In genomic region chr2:161961179-161962163, GRCm38 (mm10) we compare ENCODE assay signal across 12 mouse cellular contexts.
DNase-seq lines count a peak whose midpoint lies in the region; ATAC-seq lines count a peak whose summit lies in the region.
"Had no signal": no experiment of that assay in that cellular context is flagged by ENCODE, and none has a peak within 500 bp of the region (broad histone marks: within the 10 kb centered on the region; RNA-seq: fewer than 3 reads in every experiment).

No protein-coding gene starts in this region.

- H3K4me1 ChIP-seq in forebrain, embryonic 15.5 days = peaks cover 11% of the 10 kb centered on the region
- H3K4me1 ChIP-seq in forebrain, embryonic 11.5 days (replicated peaks; ENCODE audit: control insufficient read depth, insufficient read depth, low read length) = no peaks in the 10 kb centered on the region
- H3K4me1 ChIP-seq in forebrain, embryonic 16.5 days (replicated peaks; ENCODE audit: control insufficient read depth, insufficient read depth, low read length) = peaks cover 7% of the 10 kb centered on the region; the same call in 1 of the 2 replicates
- H3K4me1 ChIP-seq: embryonic facial prominence, embryonic 13.5 days; liver, embryonic 15.5 days had no signal

- H3K27ac ChIP-seq in forebrain, embryonic 15.5 days (replicated peaks) = peak overlapping the region; percentile 21; the same call in 1 of the 2 replicates
- no peak overlapping the region for H3K27ac ChIP-seq in forebrain, embryonic 11.5 days (ENCODE audit: low read depth, low read length)
- H3K27ac ChIP-seq in forebrain, embryonic 16.5 days (ENCODE audit: low read length) = no peak overlapping the region
- H3K27ac ChIP-seq: embryonic facial prominence, embryonic 13.5 days; liver, embryonic 15.5 days had no signal

- no peak overlapping the region for H3K4me3 ChIP-seq in forebrain, embryonic 15.5 days
- no peak overlapping the region for H3K4me3 ChIP-seq in forebrain, embryonic 11.5 days (ENCODE audit: low read depth, low read length)
- no peak overlapping the region for H3K4me3 ChIP-seq in forebrain, embryonic 16.5 days (replicated peaks; ENCODE audit: low read length)
- H3K4me3 ChIP-seq: embryonic facial prominence, embryonic 13.5 days; liver, embryonic 15.5 days had no signal

- H3K27me3 ChIP-seq in forebrain, embryonic 15.5 days = no peaks in the 10 kb centered on the region
- no peaks in the 10 kb centered on the region for H3K27me3 ChIP-seq in forebrain, embryonic 11.5 days (ENCODE audit: control insufficient read depth, insufficient read depth, low read length)
- no peaks in the 10 kb centered on the region for H3K27me3 ChIP-seq in forebrain, embryonic 16.5 days (replicated peaks; ENCODE audit: control insufficient read depth, insufficient read depth, low read length)
- H3K27me3 ChIP-seq: embryonic facial prominence, embryonic 13.5 days; liver, embryonic 15.5 days had no signal

- intact Hi-C loops in left cerebral cortex, postnatal 4 days (cut with DNase I) = no loop called here
- intact Hi-C loops in left cerebral cortex, postnatal 10 days (cut with DNase I) = no loop called here
- intact Hi-C loops in gastrocnemius, postnatal 36 days (cut with DNase I) = no loop called here

- no peak for DNase-seq in forebrain, embryonic 11.5 days (ENCODE audit: low spot score)
- peak; percentile 82 for DNase-seq in left cerebral cortex, postnatal 4 days
- no peak for DNase-seq in left cerebral cortex, postnatal 10 days (ENCODE audit: extremely low spot score in 1 of 2, low spot score in 2 of 2)
- DNase-seq in left cerebral cortex, adult 9 months (ENCODE audit: low spot score in 2 of 2) = no peak
- no peak for DNase-seq in gastrocnemius, postnatal 36 days
- DNase-seq: heart, postnatal 4 days; right cerebral cortex, adult 18-20 months had no signal

- 43% methylated on average over 7 of the region's 7 CpGs for WGBS in forebrain, embryonic 15.5 days
- WGBS in forebrain, embryonic 11.5 days = 80% methylated on average over 7 of the region's 7 CpGs
- WGBS in forebrain, embryonic 16.5 days = 34% methylated on average over 7 of the region's 7 CpGs

- H3K9ac ChIP-seq in forebrain, embryonic 15.5 days (replicated peaks) = no peak overlapping the region
- no peak overlapping the region for H3K9ac ChIP-seq in forebrain, embryonic 11.5 days (ENCODE audit: low read length)
- H3K9ac ChIP-seq in forebrain, embryonic 16.5 days (replicated peaks; ENCODE audit: low read depth, low read length) = no peak overlapping the region
- H3K9ac ChIP-seq: embryonic facial prominence, embryonic 13.5 days; liver, embryonic 15.5 days had no signal

- ATAC-seq in forebrain, embryonic 15.5 days (replicated peaks) = peak; percentile 58; the same call in 1 of the 2 replicates
- no peak for ATAC-seq in forebrain, embryonic 11.5 days (replicated peaks; ENCODE audit: low FRiP score)
- peak; percentile 94 for ATAC-seq in cerebellum, adult (ENCODE audit: insufficient number of reproducible peaks, low FRiP score, low TSS enrichment)
- peak; percentile 55; the same call in 1 of the 2 replicates for ATAC-seq in forebrain, embryonic 16.5 days

- H3K36me3 ChIP-seq in forebrain, embryonic 15.5 days = no peaks in the 10 kb centered on the region
- no peaks in the 10 kb centered on the region for H3K36me3 ChIP-seq in forebrain, embryonic 11.5 days (ENCODE audit: control insufficient read depth, insufficient read depth, low read length)
- no peaks in the 10 kb centered on the region for H3K36me3 ChIP-seq in forebrain, embryonic 16.5 days (ENCODE audit: control insufficient read depth, insufficient read depth)
- H3K36me3 ChIP-seq: embryonic facial prominence, embryonic 13.5 days; liver, embryonic 15.5 days had no signal

- no peaks in the 10 kb centered on the region for H3K9me3 ChIP-seq in forebrain, embryonic 15.5 days
- H3K9me3 ChIP-seq in forebrain, embryonic 11.5 days (ENCODE audit: control insufficient read depth, low read length) = no peaks in the 10 kb centered on the region
- no peaks in the 10 kb centered on the region for H3K9me3 ChIP-seq in forebrain, embryonic 16.5 days (ENCODE audit: control insufficient read depth, low read length)
- H3K9me3 ChIP-seq: embryonic facial prominence, embryonic 13.5 days; liver, embryonic 15.5 days had no signal

- no peak overlapping the region for H3K4me2 ChIP-seq in forebrain, embryonic 15.5 days (replicated peaks)
- no peak overlapping the region for H3K4me2 ChIP-seq in forebrain, embryonic 11.5 days (ENCODE audit: low read depth, low read length, severe bottlenecking)
- H3K4me2 ChIP-seq in forebrain, embryonic 16.5 days (ENCODE audit: low read length) = no peak overlapping the region
- H3K4me2 ChIP-seq: embryonic facial prominence, embryonic 13.5 days; liver, embryonic 15.5 days had no signal
